Mouse (Mus musculus): ENCODE results near the gene Immp2l.

Gene Immp2l

GRCm38 (mm10) chr12:41520326-41520725 is 496.4 kb downstream of the Immp2l start:
- no peak for DNase-seq (ENCODE audit: low read depth, low spot score)

GRCm38 (mm10) chr12:41521671-41522070 is 497.8 kb downstream of the Immp2l start:
- no peak for DNase-seq (ENCODE audit: low read depth, low spot score)

DNA sequence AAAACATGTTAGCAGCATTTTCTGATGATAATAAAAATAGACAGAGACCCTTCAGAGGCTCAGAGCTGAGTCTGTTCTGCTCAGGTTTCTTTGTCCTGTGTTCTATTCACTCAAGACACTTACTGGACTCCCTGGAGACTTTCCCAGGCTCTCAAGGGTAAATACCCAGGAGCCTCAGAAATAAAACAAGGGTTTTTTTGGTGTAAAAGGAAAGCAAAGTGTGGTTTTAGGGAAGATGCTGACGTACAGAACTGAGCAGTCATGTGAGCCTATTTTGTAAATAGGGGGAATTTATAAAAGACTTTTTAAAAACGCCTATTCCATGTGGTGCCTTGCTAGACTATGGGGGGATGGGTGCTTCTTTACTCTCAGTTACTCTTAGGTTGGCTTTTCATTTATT is 502.8 kb downstream of the Immp2l start:
- no peak for DNase-seq (ENCODE audit: low read depth, low spot score)

- no peak for DNase-seq (ENCODE audit: low read depth, low spot score)
Measured at GRCm38 (mm10) chr12:41528410-41528809, 504.5 kb downstream of the Immp2l start.

DNA sequence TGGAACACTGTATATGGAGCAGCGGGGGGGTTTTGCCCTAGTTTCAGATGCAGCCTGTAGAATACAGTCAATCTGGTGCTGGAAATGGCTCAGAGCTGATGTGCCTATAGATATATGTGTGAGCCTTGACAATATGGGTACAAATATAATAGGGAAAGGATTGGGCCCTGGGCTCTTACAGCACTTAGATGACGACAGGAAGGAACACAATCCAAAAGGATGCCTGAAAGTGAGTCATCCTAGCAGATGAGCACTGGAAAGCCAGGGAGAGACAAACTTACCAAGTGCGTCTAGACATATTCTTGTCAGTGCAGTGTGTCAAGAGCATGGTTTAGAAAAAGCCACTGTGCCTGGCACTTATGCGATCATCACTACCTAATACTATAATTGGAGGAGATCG is 516.1 kb downstream of the Immp2l start:
- DNase-seq (ENCODE audit: low read depth, low spot score) = no peak

- no peak for DNase-seq (ENCODE audit: low read depth, low spot score)
Measured at GRCm38 (mm10) chr12:41551578-41551977, 527.7 kb downstream of the Immp2l start.

- no peak for DNase-seq (ENCODE audit: low read depth, low spot score)
Measured at GRCm38 (mm10) chr12:41557832-41558231, 533.9 kb downstream of the Immp2l start.

- no peak for DNase-seq (ENCODE audit: low read depth, low spot score)
Measured at GRCm38 (mm10) chr12:41558956-41559735, 535.3 kb downstream of the Immp2l start.

DNA sequence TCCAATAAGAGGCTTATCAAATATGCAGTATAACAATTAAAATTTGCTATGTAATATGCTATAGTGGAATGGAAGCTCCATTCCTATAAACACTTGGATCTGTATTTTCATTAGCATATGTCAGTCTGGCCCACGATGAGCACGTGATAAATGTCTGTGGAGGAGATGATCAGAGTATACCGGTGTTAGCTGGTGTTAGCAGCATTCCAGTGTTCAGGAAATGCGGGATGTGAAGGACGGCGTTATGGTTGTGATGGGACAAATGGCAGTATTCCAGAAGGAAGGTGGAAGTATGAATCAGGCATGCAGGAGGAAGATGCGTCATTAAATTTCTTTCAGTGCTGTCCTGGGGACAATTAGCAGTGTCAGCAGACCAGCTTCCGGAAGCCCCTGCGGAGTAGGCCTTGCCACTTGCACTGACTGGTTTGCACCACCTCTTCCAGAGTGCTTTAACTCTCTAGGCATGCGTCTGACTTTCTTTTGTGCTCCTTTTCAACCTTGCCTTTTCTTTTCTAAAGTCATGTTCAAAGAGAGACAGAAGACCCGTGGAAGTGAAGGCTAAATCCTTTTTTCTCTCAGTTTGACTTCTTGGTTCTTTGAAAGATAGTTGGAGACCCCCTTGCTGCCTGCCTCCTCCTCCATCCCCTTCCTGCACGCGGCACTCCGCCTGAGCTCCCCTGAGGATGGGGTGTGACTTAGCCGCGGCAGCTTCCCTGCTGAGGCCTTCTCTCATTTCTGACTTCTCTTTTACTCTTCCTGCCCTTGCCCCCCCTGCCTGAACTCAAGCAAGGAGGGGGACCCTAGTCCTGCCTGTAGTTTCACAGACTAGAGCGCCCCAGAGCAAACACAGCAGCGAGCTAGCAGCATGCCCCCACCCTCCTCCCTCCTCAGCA is 541.9 kb downstream of the Immp2l start:
- DNase-seq (ENCODE audit: low read depth, low spot score) = no peak

GRCm38 (mm10) chr12:41566433-41566794 is 542.5 kb downstream of the Immp2l start:
- DNase-seq (ENCODE audit: low read depth, low spot score) = no peak

DNA sequence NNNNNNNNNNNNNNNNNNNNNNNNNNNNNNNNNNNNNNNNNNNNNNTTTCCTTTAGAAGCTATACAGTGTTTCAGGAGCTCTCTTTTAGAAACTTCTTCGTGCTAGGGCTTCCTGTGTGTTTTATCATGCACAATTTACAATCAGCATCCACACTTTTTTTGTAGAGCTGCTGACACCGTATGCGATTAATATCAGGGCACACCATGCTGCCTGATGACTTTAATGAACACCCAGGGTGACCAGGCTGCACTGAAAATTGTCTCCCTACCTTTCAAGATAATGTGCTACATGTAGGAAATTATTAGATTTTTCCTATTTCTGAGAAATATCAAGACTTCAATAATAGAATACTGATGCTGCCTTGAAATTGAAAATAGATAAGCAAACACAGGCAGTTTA is 549.9 kb downstream of the Immp2l start:
- DNase-seq (ENCODE audit: low read depth, low spot score) = no peak

DNA sequence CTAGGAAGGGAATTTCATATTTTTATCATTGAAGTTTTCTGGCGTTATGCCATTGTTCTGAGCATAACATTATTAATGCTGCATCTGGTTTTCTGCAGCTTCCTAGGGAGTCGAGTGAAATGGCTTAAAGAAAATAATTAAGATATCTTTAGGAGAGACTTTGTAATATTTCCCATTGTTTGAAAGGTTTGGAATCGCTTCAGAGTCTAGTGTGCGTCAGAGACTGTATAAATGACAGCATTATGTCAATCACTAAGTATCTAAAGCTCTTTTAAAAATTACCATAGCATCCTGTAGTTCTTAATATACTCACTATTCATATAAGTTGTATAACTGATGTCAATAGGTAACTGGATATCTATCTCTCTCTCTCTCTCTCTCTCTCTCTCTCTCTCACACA is 551.3 kb downstream of the Immp2l start:
- DNase-seq (ENCODE audit: low read depth, low spot score) = no peak

DNA sequence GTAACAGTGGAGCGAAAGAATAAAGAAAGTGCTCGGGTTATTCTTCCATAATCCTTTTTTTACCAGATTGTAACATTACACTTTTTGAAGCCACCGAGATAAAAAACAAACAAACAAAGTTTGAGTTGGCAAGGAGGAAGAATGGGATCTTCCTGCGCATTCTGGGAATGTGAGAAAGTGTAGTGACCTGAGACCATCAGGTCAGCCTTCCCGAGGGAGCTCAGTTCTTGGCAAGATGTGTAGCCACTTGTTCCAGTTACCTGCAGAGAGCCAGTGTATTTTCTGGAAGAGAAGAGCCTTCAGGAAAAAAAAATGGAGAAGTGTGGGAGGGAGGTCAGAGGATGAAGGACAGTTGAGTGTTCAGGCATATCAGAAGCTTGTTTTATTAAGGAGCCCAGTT is 569.5 kb downstream of the Immp2l start:
- DNase-seq (ENCODE audit: low read depth, low spot score) = no peak

- DNase-seq (ENCODE audit: low read depth, low spot score) = no peak
Measured at GRCm38 (mm10) chr12:41594037-41594436, 570.1 kb downstream of the Immp2l start.

GRCm38 (mm10) chr12:41615271-41615670 is 591.4 kb downstream of the Immp2l start:
- no peak for DNase-seq (ENCODE audit: low read depth, low spot score)

- DNase-seq (ENCODE audit: low read depth, low spot score) = no peak
Measured at GRCm38 (mm10) chr12:41621341-41621740, 597.5 kb downstream of the Immp2l start.

GRCm38 (mm10) chr12:41643262-41643661 is 619.4 kb downstream of the Immp2l start:
- no peak for DNase-seq (ENCODE audit: low read depth, low spot score)

GRCm38 (mm10) chr12:41644802-41645551 is 621.1 kb downstream of the Immp2l start:
- no peak for DNase-seq (ENCODE audit: low read depth, low spot score)

DNA sequence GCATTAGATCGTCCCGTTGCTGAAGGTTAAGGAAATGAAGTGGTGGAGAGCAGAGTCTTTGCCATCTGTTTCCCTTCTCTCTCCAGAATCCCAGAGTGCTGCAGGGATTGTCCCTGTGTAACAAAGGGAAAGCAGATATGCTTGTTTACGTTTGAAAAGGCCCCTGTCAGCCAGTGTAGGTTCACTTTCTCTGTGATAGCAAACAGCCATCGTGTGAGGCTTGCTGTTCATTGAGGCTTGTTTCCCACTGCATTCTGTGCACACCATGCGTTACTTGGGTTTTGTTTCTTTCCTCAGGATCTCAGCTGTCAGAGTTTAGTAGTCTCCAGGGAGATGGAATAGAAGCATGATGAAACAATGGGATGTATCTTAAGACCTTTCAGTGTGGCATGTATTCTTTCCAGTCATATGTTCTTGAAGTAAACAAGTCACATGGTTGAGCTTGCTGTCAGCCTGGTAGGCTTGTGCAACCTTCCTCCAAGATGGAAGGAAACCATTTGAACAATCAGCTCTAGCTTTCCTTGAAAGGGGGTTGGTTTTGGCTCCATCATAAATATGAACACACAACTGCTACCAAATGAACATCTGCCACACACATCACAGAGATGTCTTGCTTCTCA is 623.2 kb downstream of the Immp2l start:
- no peak for DNase-seq (ENCODE audit: low read depth, low spot score)

- DNase-seq (ENCODE audit: low read depth, low spot score) = no peak
Measured at GRCm38 (mm10) chr12:41647675-41648074, 623.8 kb downstream of the Immp2l start.

DNA sequence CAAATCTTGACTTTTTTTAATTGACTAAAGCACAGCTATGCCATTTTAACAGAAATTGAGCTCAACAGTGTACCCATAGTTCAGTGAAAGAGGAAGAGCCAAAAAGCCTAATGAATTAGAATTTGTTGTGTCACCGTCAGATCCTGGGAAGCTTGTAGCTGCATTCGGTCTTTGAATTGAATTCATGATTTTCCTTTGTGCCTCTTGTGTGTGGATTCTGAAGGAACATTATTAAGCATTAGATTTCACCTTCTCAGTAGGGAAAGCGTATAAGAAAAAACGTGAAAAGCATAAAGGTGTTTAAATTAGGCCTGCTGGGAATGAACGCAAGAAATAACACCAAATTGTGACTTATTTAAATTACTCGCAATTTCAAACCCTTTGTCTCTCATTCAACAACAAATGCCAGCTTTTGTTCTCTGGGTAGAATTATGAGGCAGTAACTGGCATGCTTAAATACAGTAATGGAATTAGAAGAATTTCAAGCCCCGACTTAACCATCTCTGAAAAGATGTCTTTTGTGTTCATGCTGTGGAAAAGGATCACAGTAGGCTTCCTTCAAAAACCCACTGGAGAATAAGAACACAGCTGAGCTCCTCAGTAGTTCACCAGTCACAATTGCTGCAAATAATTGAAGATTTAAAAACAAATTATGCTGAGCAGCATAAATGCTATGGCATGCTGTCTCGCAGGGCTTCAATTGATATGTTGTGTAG is 626.1 kb downstream of the Immp2l start:
- DNase-seq (ENCODE audit: low read depth, low spot score) = no peak

Measured in retina, adult 2 months (tissue).